Mouse (Mus musculus) thymus, postnatal 0 days (tissue): ENCODE results near the gene Runx3. TPM values are rescaled to one million over a fixed set of nuclear protein-coding genes. Genes with fewer than 3 reads are reported as not detected.

Experiments used
- DNase-seq: peaks from one replicate; pipeline ENCODE4 v3.0.0-alpha.2; 2015; ENCODE audit warnings: low spot score
- polyA plus RNA-seq: library from polyadenylated mRNA; unstranded; fragments of >200 nt; fragmentation: Nextera tagmentation; extraction: Ambion mirVana; gene quantifications from 2 replicates; pipeline ENCODE4 v1.2.1, GENCODE M21; 2015

Runx3 gene
- polyA plus RNA-seq, 1 experiment from 2014 or later = 7.9 TPM

GRCm38 (mm10) chr4:135113656-135114055 is 6.8 kb upstream of the Runx3 start:
- no peak for DNase-seq

GRCm38 (mm10) chr4:135114301-135114700 is 6.2 kb upstream of the Runx3 start:
- no peak for DNase-seq

- peak; percentile 66 for DNase-seq
Observed at GRCm38 (mm10) chr4:135115426-135116170, 4.9 kb upstream of the Runx3 start.

GRCm38 (mm10) chr4:135116391-135116790 is 4.1 kb upstream of the Runx3 start:
- DNase-seq = no peak

GRCm38 (mm10) chr4:135117846-135118245 is 2.6 kb upstream of the Runx3 start:
- no peak for DNase-seq

GRCm38 (mm10) chr4:135118855-135119474 is 1.5 kb upstream of the Runx3 start:
- DNase-seq = no peak

GRCm38 (mm10) chr4:135123721-135124120 is 3.3 kb downstream of the Runx3 start:
- no peak for DNase-seq

- no peak for DNase-seq
Observed at GRCm38 (mm10) chr4:135124732-135125131, 4.3 kb downstream of the Runx3 start.

GRCm38 (mm10) chr4:135125152-135125551 is 4.7 kb downstream of the Runx3 start:
- DNase-seq = no peak

GRCm38 (mm10) chr4:135126385-135126784 is 5.9 kb downstream of the Runx3 start:
- DNase-seq = no peak

- peak; percentile 84 for DNase-seq
Observed at GRCm38 (mm10) chr4:135128841-135129520, 8.5 kb downstream of the Runx3 start.

GRCm38 (mm10) chr4:135130156-135130555 is 9.7 kb downstream of the Runx3 start:
- no peak for DNase-seq

- DNase-seq = peak; percentile 43
Observed at GRCm38 (mm10) chr4:135131145-135131544, 10.7 kb downstream of the Runx3 start.

GRCm38 (mm10) chr4:135132797-135133196 is 12.3 kb downstream of the Runx3 start:
- no peak for DNase-seq

- DNase-seq = no peak
Observed at GRCm38 (mm10) chr4:135133711-135134110, 13.3 kb downstream of the Runx3 start.

GRCm38 (mm10) chr4:135135331-135135730 is 14.9 kb downstream of the Runx3 start:
- DNase-seq = no peak

GRCm38 (mm10) chr4:135136202-135136601 is 15.8 kb downstream of the Runx3 start:
- no peak for DNase-seq

GRCm38 (mm10) chr4:135136612-135137011 is 16.2 kb downstream of the Runx3 start:
- peak; percentile 35 for DNase-seq

GRCm38 (mm10) chr4:135140647-135141515 is 20.4 kb downstream of the Runx3 start:
- no peak for DNase-seq

GRCm38 (mm10) chr4:135141720-135142119 is 21.3 kb downstream of the Runx3 start:
- no peak for DNase-seq

GRCm38 (mm10) chr4:135146734-135147133 is 26.3 kb downstream of the Runx3 start:
- no peak for DNase-seq
